Mouse (Mus musculus): Measurements from ENCODE around the gene Rhbdl3. TPM values are rescaled to one million over a fixed set of nuclear protein-coding genes. Genes with fewer than 3 reads are reported as not detected.

Gene Rhbdl3
- total RNA-seq, 2 experiments from 2014 or later: 6.9 to 7.1 TPM

DNA sequence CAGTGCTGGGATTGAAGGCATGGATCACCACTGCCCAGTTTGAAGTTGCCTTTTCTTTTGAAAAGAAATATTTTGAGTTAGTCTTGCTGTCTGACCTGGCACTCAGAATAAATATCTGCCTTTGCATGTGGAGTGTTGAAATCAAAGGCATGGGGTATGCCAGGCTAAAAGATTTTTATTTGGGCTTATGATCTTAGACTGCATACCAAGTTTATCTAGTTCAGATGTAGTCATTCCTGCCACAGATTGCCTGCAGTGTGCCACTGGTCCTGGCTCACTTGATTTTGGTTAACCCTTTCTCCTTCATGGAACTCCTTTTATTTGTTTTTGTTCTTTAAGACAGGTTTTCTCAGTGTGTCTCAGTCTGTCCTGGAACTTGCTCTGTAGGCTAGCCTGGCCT is 83.7 kb downstream of the Rhbdl3 start:
- DNase-seq: no peak

DNA sequence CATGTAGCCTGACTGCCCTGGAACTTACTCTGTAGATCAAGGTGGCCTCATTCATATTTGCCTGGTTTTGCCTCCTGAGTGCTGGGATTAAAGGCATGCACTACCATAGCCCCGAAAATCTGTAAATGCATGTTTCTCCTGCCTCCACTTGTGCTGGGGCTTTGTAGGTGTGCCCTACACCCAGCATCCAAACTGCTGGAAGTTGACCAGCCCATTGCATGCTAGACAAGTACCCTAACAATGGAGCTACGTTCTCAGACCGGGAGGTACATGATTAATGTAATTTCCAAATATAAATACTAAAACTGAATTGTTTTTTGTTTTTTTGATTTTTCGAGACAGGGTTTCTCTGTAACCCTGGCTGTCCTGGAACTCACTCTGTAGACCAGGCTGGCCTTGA is 84.3 kb downstream of the Rhbdl3 start:
- no peak for DNase-seq

DNA sequence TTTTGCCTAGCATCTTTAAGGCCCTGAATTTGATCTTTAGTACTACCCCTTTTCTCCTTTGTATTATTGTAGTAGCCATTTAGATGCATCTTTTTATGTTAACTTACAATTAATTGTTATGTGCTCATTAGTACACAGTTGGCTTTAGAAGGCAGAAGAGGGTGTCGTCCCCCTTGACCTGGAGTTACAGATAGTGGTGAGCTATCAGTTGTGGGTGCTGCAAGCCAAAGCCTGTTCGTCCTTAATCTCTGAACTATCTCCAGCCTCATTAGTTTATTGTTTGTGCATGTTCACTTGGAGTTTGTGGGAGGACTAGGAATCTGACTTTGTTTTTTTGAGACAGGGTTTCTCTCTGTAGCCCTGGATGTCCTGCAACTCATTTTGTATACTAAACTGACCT is 86.1 kb downstream of the Rhbdl3 start:
- no peak for DNase-seq

DNA sequence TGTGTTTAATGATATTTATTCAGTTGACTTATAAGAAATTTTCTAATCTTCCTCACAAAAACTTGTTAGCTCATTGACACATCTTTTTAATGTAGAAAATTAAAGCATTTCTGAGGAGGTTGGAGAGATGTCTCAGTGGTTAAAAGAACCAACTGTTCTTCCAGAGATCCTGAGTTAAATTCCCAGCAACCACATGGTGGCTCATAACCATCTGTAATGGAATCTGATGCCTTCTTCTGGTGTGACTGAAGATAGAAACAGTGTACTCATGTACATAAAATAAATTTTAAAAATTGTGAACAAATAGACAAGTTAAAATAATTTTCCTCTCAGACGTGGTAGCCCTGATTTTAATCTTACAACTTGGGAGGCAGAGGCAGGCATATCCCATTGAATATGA is 89.2 kb downstream of the Rhbdl3 start:
- DNase-seq: no peak

- no peak for DNase-seq
These were observed 90.9 kb downstream of the Rhbdl3 start for GRCm38 (mm10) chr11:80391407-80392120.

DNA sequence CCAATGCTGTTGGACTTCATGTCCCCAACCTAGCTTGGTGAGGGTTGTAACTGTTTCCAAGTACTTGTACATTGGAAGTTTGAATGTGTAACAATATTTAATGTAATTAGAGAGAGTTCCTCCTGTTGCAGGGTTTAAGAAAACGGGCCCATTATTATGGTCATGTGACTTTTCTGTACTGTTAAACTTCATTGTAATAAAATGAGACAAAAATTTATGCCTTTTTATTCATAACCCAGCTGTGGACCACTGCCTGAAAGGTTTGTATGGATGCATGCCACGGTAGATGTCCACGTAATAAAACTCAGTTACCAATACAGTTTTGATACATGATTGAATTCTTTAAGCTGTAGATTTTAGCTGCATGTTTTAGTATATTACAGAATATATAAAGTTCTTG is 95.2 kb downstream of the Rhbdl3 start:
- no peak for DNase-seq

GRCm38 (mm10) chr11:80396617-80397016 is 95.9 kb downstream of the Rhbdl3 start:
- no peak for DNase-seq

Other genes starting within 250 kb of the Rhbdl3 start
- gene Crlf3, start 219.9 kb upstream of the Rhbdl3 start, total RNA-seq (2021): 1 to 10 TPM; 6.6 to 7.7 TPM
- gene Atad5, start 211.5 kb upstream of the Rhbdl3 start, total RNA-seq (2021): under 1 TPM; 0.72 to 0.99 TPM
- gene Tefm, start 158.7 kb upstream of the Rhbdl3 start, total RNA-seq (2021): 10 to 100 TPM; 16.3 to 21.5 TPM
- 1 to 10 TPM; 5.0 to 6.0 TPM for gene Adap2, start 146.8 kb upstream of the Rhbdl3 start, total RNA-seq (2021)
- 1 to 10 TPM; 1.7 to 3.5 TPM for gene Rnf135, start 117.1 kb upstream of the Rhbdl3 start, total RNA-seq (2021)
- gene Rhot1, start 91.9 kb upstream of the Rhbdl3 start, total RNA-seq (2021): 10 to 100 TPM; 37.8 to 40.5 TPM
- gene 5730455P16Rik, start 77.1 kb downstream of the Rhbdl3 start, total RNA-seq (2021): 10 to 100 TPM; 28.9 to 30.8 TPM
- 10 to 100 TPM; 48.3 to 54.5 TPM for gene Zfp207, start 82.4 kb downstream of the Rhbdl3 start, total RNA-seq (2021)
- 100 to 1,000 TPM; 114 to 151 TPM for gene Psmd11, start 127.7 kb downstream of the Rhbdl3 start, total RNA-seq (2021)
- under 1 TPM; 0.36 to 0.75 TPM for gene Cdk5r1, start 176.1 kb downstream of the Rhbdl3 start, total RNA-seq (2021)

Measured in gastrocnemius, postnatal 25 days (tissue).